Mouse (Mus musculus) ES-Bruce4 (cell line): ENCODE data around the gene H2-DMa.

Source experiments
- CTCF ChIP-seq: IDR thresholded peaks from one replicate; pipeline ENCODE4 v1.8.1; 2011; ENCODE audit warnings: low read depth, low read length
- POLR2A ChIP-seq: IDR thresholded peaks from one replicate; pipeline ENCODE4 v1.8.1; 2011; ENCODE audit warnings: low read length; ENCODE audit not compliant: insufficient read depth

DNA sequence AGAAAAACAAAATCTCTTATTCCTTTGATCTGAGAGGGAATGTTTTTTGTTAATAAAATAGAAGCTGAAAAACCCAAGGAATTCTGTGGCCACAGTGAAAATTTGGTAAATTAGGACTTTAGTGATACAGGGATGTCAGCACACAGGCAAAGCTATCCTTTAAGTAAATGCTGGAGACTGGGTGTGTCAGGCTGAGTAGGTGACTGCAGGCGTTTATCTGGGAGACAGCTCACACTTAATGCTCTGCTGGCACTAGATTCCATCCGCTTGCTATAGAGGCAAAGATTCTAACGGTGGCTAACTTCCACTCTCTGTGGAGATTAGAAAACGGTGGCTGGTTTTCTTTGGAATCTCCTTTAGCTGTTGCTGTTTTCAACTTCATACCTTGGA, 51.1 kb downstream of the H2-DMa start:
- TF ChIP-seq CTCF (no peak), POLR2A (no peak)
